Mouse (Mus musculus) MEL (cell line): Measurements from ENCODE around the gene Pmm2. TPM values are rescaled to one million over a fixed set of nuclear protein-coding genes. Genes with fewer than 3 reads are reported as not detected.

Source experiments
- DNase-seq: peaks from one replicate; pipeline ENCODE4 v3.0.0; 2011; ENCODE audit warnings: low read depth, low spot score
- H3K27ac ChIP-seq: 2 replicates; pipeline ENCODE4 v1.5.1; 2012; ENCODE audit warnings: low read depth, mild to moderate bottlenecking, control low read depth, low read length, moderate library complexity; ENCODE audit not compliant: control insufficient read depth
- H3K27me3 ChIP-seq, 2 experiments: fragments of 150-350 bp in 1 of 2; sonication (generic) in 1 of 2; 2 replicates each; pipeline ENCODE4 v1.6.1; 2012; ENCODE audit warnings: low read length in 2 of 2, mild to moderate bottlenecking in 2 of 2, improper control_type of control experiment in 1 of 2, moderate library complexity in 1 of 2; ENCODE audit not compliant: insufficient read depth in 2 of 2, control insufficient read depth in 1 of 2
- H3K36me3 ChIP-seq, 2 experiments: 2 replicates each; pipeline ENCODE4 v1.6.1; 2012 to 2014; ENCODE audit warnings: low read length in 2 of 2, improper control_type of control experiment in 1 of 2, inconsistent platforms in 1 of 2, mild to moderate bottlenecking in 1 of 2; ENCODE audit not compliant: insufficient read depth in 2 of 2, control insufficient read depth in 1 of 2
- H3K4me1 ChIP-seq, 2 experiments: fragments of 150-350 bp in 1 of 2; sonication (generic) in 1 of 2; 2 replicates each; pipeline ENCODE4 v1.6.1; 2012; ENCODE audit warnings: low read length in 2 of 2, improper control_type of control experiment in 1 of 2, mild to moderate bottlenecking in 1 of 2; ENCODE audit not compliant: insufficient read depth in 2 of 2, control insufficient read depth in 1 of 2
- H3K4me3 ChIP-seq, 2 experiments: fragments of 150-350 bp in 1 of 2; sonication (generic) in 1 of 2; 2 replicates each; pipeline ENCODE4 v1.5.1; 2012; ENCODE audit warnings: low read depth in 2 of 2, low read length in 2 of 2, mild to moderate bottlenecking in 2 of 2, moderate library complexity in 2 of 2, control low read depth in 1 of 2, improper control_type of control experiment in 1 of 2; ENCODE audit not compliant: control insufficient read depth in 1 of 2, insufficient read depth in 1 of 2
- H3K79me2 ChIP-seq: 2 replicates; pipeline ENCODE4 v1.6.1; 2012; ENCODE audit warnings: mild to moderate bottlenecking, low read length, moderate library complexity; ENCODE audit not compliant: control insufficient read depth, poor library complexity, insufficient read depth
- H3K9ac ChIP-seq: 2 replicates; pipeline ENCODE4 v1.6.1; 2012; ENCODE audit warnings: low read depth, mild to moderate bottlenecking, control low read depth, low read length, moderate library complexity; ENCODE audit not compliant: control insufficient read depth, poor library complexity, severe bottlenecking
- H3K9me3 ChIP-seq: fragments of 150-350 bp; sonication (generic); replicated peaks from 2 replicates; pipeline ENCODE4 v1.6.1; 2012; ENCODE audit warnings: mild to moderate bottlenecking, low read length, improper control_type of control experiment, moderate library complexity; ENCODE audit not compliant: insufficient read depth
- BHLHE40 ChIP-seq: IDR thresholded peaks from 2 replicates; pipeline ENCODE4 v1.6.1; 2012; ENCODE audit warnings: low read depth, mild to moderate bottlenecking, inconsistent platforms, low read length, improper control_type of control experiment, borderline replicate concordance
- HCFC1 ChIP-seq: IDR thresholded peaks from 2 replicates; pipeline ENCODE4 v1.6.1; 2012; ENCODE audit warnings: low read depth, mild to moderate bottlenecking, inconsistent platforms, low read length, improper control_type of control experiment, moderate library complexity
- JUND ChIP-seq: IDR thresholded peaks from 2 replicates; pipeline ENCODE4 v1.6.1; 2011; ENCODE audit warnings: low read depth, mild to moderate bottlenecking, improper control_type of control experiment, low read length
- KAT2A ChIP-seq: conservative IDR thresholded peaks from 2 replicates; pipeline ENCODE4 v1.6.1; 2012; ENCODE audit warnings: low read depth, low read length, improper control_type of control experiment, inconsistent platforms
- MAFK ChIP-seq: IDR thresholded peaks from 2 replicates; pipeline ENCODE4 v1.6.1; 2011; ENCODE audit warnings: low read depth, mild to moderate bottlenecking, low read length, improper control_type of control experiment, borderline replicate concordance
- MAX ChIP-seq: IDR thresholded peaks from 2 replicates; pipeline ENCODE4 v1.6.1; 2011; ENCODE audit warnings: low read length, improper control_type of control experiment
- MAZ ChIP-seq: IDR thresholded peaks from 2 replicates; pipeline ENCODE4 v1.6.1; 2012; ENCODE audit warnings: low read depth, mild to moderate bottlenecking, inconsistent platforms, low read length, improper control_type of control experiment
- MEF2A ChIP-seq: IDR thresholded peaks from 2 replicates; pipeline ENCODE4 v1.6.1; 2014; ENCODE audit warnings: low read depth, mild to moderate bottlenecking, inconsistent platforms, low read length, improper control_type of control experiment; ENCODE audit not compliant: poor library complexity, insufficient replicate concordance, severe bottlenecking; ENCODE audit errors: extremely low read depth
- MXI1 ChIP-seq: IDR thresholded peaks from 2 replicates; pipeline ENCODE4 v1.6.1; 2011; ENCODE audit warnings: mild to moderate bottlenecking, low read depth, low read length, improper control_type of control experiment
- MYC ChIP-seq: IDR thresholded peaks from 2 replicates; pipeline ENCODE4 v1.6.1; 2011; ENCODE audit warnings: low read depth, mild to moderate bottlenecking, low read length, improper control_type of control experiment, moderate library complexity
- NRF1 ChIP-seq: IDR thresholded peaks from 2 replicates; pipeline ENCODE4 v1.6.1; 2014; ENCODE audit warnings: low read depth, mild to moderate bottlenecking, inconsistent platforms, low read length, improper control_type of control experiment, moderate library complexity; ENCODE audit not compliant: poor library complexity, insufficient read depth, severe bottlenecking
- POLR2A ChIP-seq, 2 experiments: IDR thresholded peaks; 2 replicates each; pipeline ENCODE4 v1.6.1; 2011 to 2012; ENCODE audit warnings: low read length in 2 of 2, mild to moderate bottlenecking in 2 of 2, control low read depth in 1 of 2, improper control_type of control experiment in 1 of 2, low read depth in 1 of 2, moderate library complexity in 1 of 2; ENCODE audit not compliant: control insufficient read depth in 1 of 2, insufficient read depth in 1 of 2, poor library complexity in 1 of 2
- POLR2AphosphoS2 ChIP-seq: IDR thresholded peaks from 2 replicates; pipeline ENCODE4 v1.6.1; 2011; ENCODE audit warnings: low read length, improper control_type of control experiment
- POLR2AphosphoS5 ChIP-seq: IDR thresholded peaks from 2 replicates; pipeline ENCODE4 v1.6.1; 2012; ENCODE audit warnings: low read depth, borderline replicate concordance, mild to moderate bottlenecking, inconsistent platforms, low read length, moderate library complexity, mixed read lengths
- RAD21 ChIP-seq: IDR thresholded peaks from 2 replicates; pipeline ENCODE4 v1.6.1; 2011; ENCODE audit warnings: mild to moderate bottlenecking, low read depth, low read length, improper control_type of control experiment
- SMC3 ChIP-seq: IDR thresholded peaks from 2 replicates; pipeline ENCODE4 v1.6.1; 2011; ENCODE audit warnings: low read depth, low read length, improper control_type of control experiment
- ZMIZ1 ChIP-seq: IDR thresholded peaks from 2 replicates; pipeline ENCODE4 v1.6.1; 2012; ENCODE audit warnings: low read depth, mild to moderate bottlenecking, inconsistent platforms, low read length, improper control_type of control experiment, moderate library complexity
- polyA plus RNA-seq, 2 experiments: library from polyadenylated mRNA; stranded (reverse) in 1 of 2; unstranded in 1 of 2; fragments of >175 nt in 1 of 2; fragments of >200 nt in 1 of 2; gene quantifications; 2 replicates each; pipeline versions ENCODE4 v1.2.1 to v1.2.4; 2012; ENCODE audit warnings: low replicate concordance in 2 of 2, low read depth in 1 of 2; ENCODE audit not compliant: insufficient read length in 2 of 2, insufficient read depth in 1 of 2, missing spikeins in 1 of 2
- total RNA-seq: library from RNA; depleted of rRNA; stranded (reverse); fragments of 300-350 nt; gene quantifications from 2 replicates; pipeline ENCODE4 v1.2.3, GENCODE M21; 2012

The Pmm2 gene
- total and polyA plus RNA-seq, 3 experiments: 53.4 to 96.0 TPM; not detected in 1

- TF ChIP-seq NRF1 (no peak), ZMIZ1 (no peak)
- Histone ChIP-seq H3K4me3 (no peak overlapping the region), H3K36me3 (no peaks in the 10 kb centered on the region), H3K27ac (no peak overlapping the region), H3K4me1 (no peaks in the 10 kb centered on the region), H3K79me2 (no peaks in the 10 kb centered on the region), H3K9ac (no peak overlapping the region), H3K9me3 (no peaks in the 10 kb centered on the region), H3K27me3 (no peaks in the 10 kb centered on the region)
- no peak for DNase-seq
These were observed 17.7 kb upstream of the Pmm2 start for GRCm38 (mm10) chr16:8619659-8620314.

GRCm38 (mm10) chr16:8620315-8621115, 17.0 kb upstream of the Pmm2 start:
- Histone ChIP-seq H3K27me3 (no peaks in the 10 kb centered on the region), H3K4me1 (no peaks in the 10 kb centered on the region), H3K9me3 (no peaks in the 10 kb centered on the region), H3K4me3 (no peak overlapping the region), H3K36me3 (no peaks in the 10 kb centered on the region), H3K79me2 (no peaks in the 10 kb centered on the region), H3K9ac (no peak overlapping the region)
- no peak for DNase-seq
- TF ChIP-seq POLR2AphosphoS5 (no peak), RAD21 (no peak), KAT2A (no peak), JUND (no peak), HCFC1 (no peak), MXI1 (no peak), BHLHE40 (no peak)
- TF ChIP-seq, all 39 proteins: peak for 0
- no peak overlapping the region for H3K27ac ChIP-seq

- TF ChIP-seq MEF2A (no peak), SMC3 (no peak), MYC (no peak), MAX (no peak), RAD21 (no peak), POLR2AphosphoS5 (no peak), POLR2A (IDR thresholded peaks at IDR 0.05; ENCODE audit: control insufficient read depth in 1 of 2, insufficient read depth in 1 of 2, low read depth in 1 of 2, low read length in 2 of 2, poor library complexity in 1 of 2) (peak in 1 of 2 experiments; percentile 20; a peak in 1 of 4 replicates), POLR2AphosphoS2 (peak; percentile 14; the same call in 1 of the 2 replicates), MAZ (no peak), JUND (no peak), MAFK (no peak)
- TF ChIP-seq, all 39 proteins: peak for 2
- H3K27ac ChIP-seq: peak overlapping the region; percentile 13; the same call in 1 of the 2 replicates
- peaks cover 1 to 4% of the 10 kb centered on the region in 2 experiments; a peak in 2 of 4 replicates for H3K36me3 ChIP-seq
These were observed 7.1 kb upstream of the Pmm2 start for GRCm38 (mm10) chr16:8630419-8630818.

More at GRCm38 (mm10) chr16:8630419-8630818, 7.1 kb upstream of the Pmm2 start:
- peak; percentile 34 for DNase-seq
- H3K79me2 ChIP-seq: peaks cover 7% of the 10 kb centered on the region
- no peaks in the 10 kb centered on the region for H3K9me3 ChIP-seq
- peaks cover 0 to 6% of the 10 kb centered on the region in 2 experiments; a peak in 2 of 4 replicates for H3K4me1 ChIP-seq
- H3K9ac ChIP-seq: no peak overlapping the region
- no peak overlapping the region for H3K4me3 ChIP-seq
- no peaks in the 10 kb centered on the region for H3K27me3 ChIP-seq
